Mouse (Mus musculus): Measurements from ENCODE around the gene Vmn2r45.
"Not testable (repeated sequence)": the region's sequence is repeated elsewhere in the genome, so short reads cannot be mapped to it uniquely, and the experiment has no call there.

Vmn2r45 gene

DNA sequence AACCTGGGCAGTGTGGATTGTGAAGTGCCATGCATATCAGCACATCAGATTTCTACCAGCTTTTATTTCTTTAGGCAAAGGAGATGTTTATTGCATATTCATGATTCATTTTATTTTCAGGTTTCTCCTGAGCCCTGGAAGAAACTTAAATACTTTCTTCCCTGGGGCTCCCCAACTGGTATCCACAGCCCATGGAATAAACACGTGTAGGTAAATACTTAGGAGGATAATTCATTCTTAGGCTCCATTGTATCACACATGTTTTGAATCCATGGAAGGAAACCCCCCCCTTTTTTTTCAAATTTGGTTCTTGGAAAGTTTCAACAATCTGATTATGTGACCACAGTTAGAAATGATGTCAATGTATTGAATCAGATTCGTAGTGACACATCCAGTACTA, at the start of gene Vmn2r45:
TSS of gene Vmn2r45 (minus strand) at position 101 of the 400 bp plus-strand sequence.
- DNase-seq (ENCODE audit: low spot score), result not testable (repeated sequence)

Measured in left cerebral cortex, adult 11 months (tissue).